Mouse (Mus musculus): ENCODE data around the gene Brap. TPM values are rescaled to one million over a fixed set of nuclear protein-coding genes. Genes with fewer than 3 reads are reported as not detected.

Gene Brap
- polyA plus RNA-seq, 1 experiment, result 40.9 TPM

GRCm38 (mm10) chr5:121721841-121722240, 61.5 kb downstream of the Brap start:
- no peak overlapping the region for H3K4me2 ChIP-seq (ENCODE audit: low read depth)
- no peaks in the 10 kb centered on the region for H3K27me3 ChIP-seq (ENCODE audit: control insufficient read depth, insufficient read depth, insufficient read length)
- H3K79me2 ChIP-seq (ENCODE audit: control insufficient read depth, insufficient read depth), result peaks cover 99% of the 10 kb centered on the region
- peaks cover 4% of the 10 kb centered on the region for H3K36me3 ChIP-seq (ENCODE audit: control insufficient read depth, insufficient read depth)
- TF ChIP-seq POLR2AphosphoS2 (IDR thresholded peaks at IDR 0.05; ENCODE audit: insufficient read length, low read depth) (no peak), TCF12 (IDR thresholded peaks at IDR 0.05; ENCODE audit: insufficient read depth, poor library complexity, severe bottlenecking) (no peak), MYOG (IDR thresholded peaks at IDR 0.05; ENCODE audit: control insufficient read depth in 1 of 3, insufficient read depth in 1 of 3, insufficient read length in 2 of 3, low read depth in 2 of 3) (no peak), USF1 (IDR thresholded peaks at IDR 0.05; ENCODE audit: low read depth) (no peak), MAX (IDR thresholded peaks at IDR 0.05; ENCODE audit: low read depth) (no peak), TCF3 (IDR thresholded peaks at IDR 0.05; ENCODE audit: insufficient read length, low read depth) (no peak), MYOD1 (IDR thresholded peaks at IDR 0.05; ENCODE audit: control insufficient read depth in 1 of 3, insufficient read length in 2 of 3, low read depth in 2 of 3) (no peak), REST (IDR thresholded peaks at IDR 0.05; ENCODE audit: insufficient read depth, insufficient read length) (no peak), SRF (IDR thresholded peaks at IDR 0.05; ENCODE audit: control insufficient read depth, insufficient read length, low read depth) (no peak), POLR2A (IDR thresholded peaks at IDR 0.05; ENCODE audit: insufficient read length, low read depth) (no peak), CEBPB (IDR thresholded peaks at IDR 0.05; ENCODE audit: insufficient read depth, poor library complexity, severe bottlenecking) (no peak), E2F4 (IDR thresholded peaks at IDR 0.05; ENCODE audit: insufficient read depth) (no peak)
- H3ac ChIP-seq (ENCODE audit: control insufficient read depth, insufficient read length), result no peak overlapping the region
- no peak overlapping the region for H3K4me3 ChIP-seq

- Histone ChIP-seq H3K4me2 (ENCODE audit: low read depth) (no peak overlapping the region), H3K79me2 (ENCODE audit: control insufficient read depth, insufficient read depth) (peaks cover 99% of the 10 kb centered on the region), H3K27me3 (ENCODE audit: control insufficient read depth, insufficient read depth, insufficient read length) (no peaks in the 10 kb centered on the region), H3K36me3 (ENCODE audit: control insufficient read depth, insufficient read depth) (peaks cover 4% of the 10 kb centered on the region), H3K4me3 (no peak overlapping the region), H3ac (ENCODE audit: control insufficient read depth, insufficient read length) (no peak overlapping the region)
- TF ChIP-seq SRF (IDR thresholded peaks at IDR 0.05; ENCODE audit: control insufficient read depth, insufficient read length, low read depth) (no peak), POLR2AphosphoS2 (IDR thresholded peaks at IDR 0.05; ENCODE audit: insufficient read length, low read depth) (no peak), MAX (IDR thresholded peaks at IDR 0.05; ENCODE audit: low read depth) (no peak), E2F4 (IDR thresholded peaks at IDR 0.05; ENCODE audit: insufficient read depth) (no peak), REST (IDR thresholded peaks at IDR 0.05; ENCODE audit: insufficient read depth, insufficient read length) (no peak), TCF3 (IDR thresholded peaks at IDR 0.05; ENCODE audit: insufficient read length, low read depth) (no peak), POLR2A (IDR thresholded peaks at IDR 0.05; ENCODE audit: insufficient read length, low read depth) (no peak), USF1 (IDR thresholded peaks at IDR 0.05; ENCODE audit: low read depth) (no peak), MYOG (IDR thresholded peaks at IDR 0.05; ENCODE audit: control insufficient read depth in 1 of 3, insufficient read depth in 1 of 3, insufficient read length in 2 of 3, low read depth in 2 of 3) (no peak), TCF12 (IDR thresholded peaks at IDR 0.05; ENCODE audit: insufficient read depth, poor library complexity, severe bottlenecking) (no peak), CEBPB (IDR thresholded peaks at IDR 0.05; ENCODE audit: insufficient read depth, poor library complexity, severe bottlenecking) (no peak), MYOD1 (IDR thresholded peaks at IDR 0.05; ENCODE audit: control insufficient read depth in 1 of 3, insufficient read length in 2 of 3, low read depth in 2 of 3) (no peak)
Observed at GRCm38 (mm10) chr5:121724678-121725077, 64.3 kb downstream of the Brap start.

- Histone ChIP-seq H3K4me3 (no peak overlapping the region), H3K4me2 (ENCODE audit: low read depth) (no peak overlapping the region)
- TF ChIP-seq E2F4 (IDR thresholded peaks at IDR 0.05; ENCODE audit: insufficient read depth) (no peak), REST (IDR thresholded peaks at IDR 0.05; ENCODE audit: insufficient read depth, insufficient read length) (no peak), SRF (IDR thresholded peaks at IDR 0.05; ENCODE audit: control insufficient read depth, insufficient read length, low read depth) (no peak), MAX (IDR thresholded peaks at IDR 0.05; ENCODE audit: low read depth) (no peak), TCF12 (IDR thresholded peaks at IDR 0.05; ENCODE audit: insufficient read depth, poor library complexity, severe bottlenecking) (no peak), USF1 (IDR thresholded peaks at IDR 0.05; ENCODE audit: low read depth) (no peak), POLR2A (IDR thresholded peaks at IDR 0.05; ENCODE audit: insufficient read length, low read depth) (no peak), MYOD1 (IDR thresholded peaks at IDR 0.05; ENCODE audit: control insufficient read depth in 1 of 3, insufficient read length in 2 of 3, low read depth in 2 of 3) (no peak), TCF3 (IDR thresholded peaks at IDR 0.05; ENCODE audit: insufficient read length, low read depth) (no peak), MYOG (IDR thresholded peaks at IDR 0.05; ENCODE audit: control insufficient read depth in 1 of 3, insufficient read depth in 1 of 3, insufficient read length in 2 of 3, low read depth in 2 of 3) (no peak), CEBPB (IDR thresholded peaks at IDR 0.05; ENCODE audit: insufficient read depth, poor library complexity, severe bottlenecking) (no peak), POLR2AphosphoS2 (IDR thresholded peaks at IDR 0.05; ENCODE audit: insufficient read length, low read depth) (no peak)
Observed at GRCm38 (mm10) chr5:121730057-121730456, 69.7 kb downstream of the Brap start.

GRCm38 (mm10) chr5:121736641-121737040, 76.3 kb downstream of the Brap start:
- Histone ChIP-seq H3K27me3 (ENCODE audit: control insufficient read depth, insufficient read depth, insufficient read length) (no peaks in the 10 kb centered on the region), H3K36me3 (ENCODE audit: control insufficient read depth, insufficient read depth) (peaks cover 6% of the 10 kb centered on the region), H3K4me2 (ENCODE audit: low read depth) (no peak overlapping the region), H3ac (ENCODE audit: control insufficient read depth, insufficient read length) (no peak overlapping the region), H3K4me3 (no peak overlapping the region), H3K79me2 (ENCODE audit: control insufficient read depth, insufficient read depth) (peaks cover 99% of the 10 kb centered on the region)
- TF ChIP-seq E2F4 (IDR thresholded peaks at IDR 0.05; ENCODE audit: insufficient read depth) (no peak), MYOG (IDR thresholded peaks at IDR 0.05; ENCODE audit: control insufficient read depth in 1 of 3, insufficient read depth in 1 of 3, insufficient read length in 2 of 3, low read depth in 2 of 3) (no peak), POLR2A (IDR thresholded peaks at IDR 0.05; ENCODE audit: insufficient read length, low read depth) (no peak), TCF3 (IDR thresholded peaks at IDR 0.05; ENCODE audit: insufficient read length, low read depth) (no peak), POLR2AphosphoS2 (IDR thresholded peaks at IDR 0.05; ENCODE audit: insufficient read length, low read depth) (no peak), TCF12 (IDR thresholded peaks at IDR 0.05; ENCODE audit: insufficient read depth, poor library complexity, severe bottlenecking) (no peak), REST (IDR thresholded peaks at IDR 0.05; ENCODE audit: insufficient read depth, insufficient read length) (no peak), USF1 (IDR thresholded peaks at IDR 0.05; ENCODE audit: low read depth) (no peak), MAX (IDR thresholded peaks at IDR 0.05; ENCODE audit: low read depth) (no peak), CEBPB (IDR thresholded peaks at IDR 0.05; ENCODE audit: insufficient read depth, poor library complexity, severe bottlenecking) (no peak), SRF (IDR thresholded peaks at IDR 0.05; ENCODE audit: control insufficient read depth, insufficient read length, low read depth) (no peak), MYOD1 (IDR thresholded peaks at IDR 0.05; ENCODE audit: control insufficient read depth in 1 of 3, insufficient read length in 2 of 3, low read depth in 2 of 3) (no peak)

More at GRCm38 (mm10) chr5:121730057-121730456, 69.7 kb downstream of the Brap start:
- H3K36me3 ChIP-seq (ENCODE audit: control insufficient read depth, insufficient read depth), result peaks cover 4% of the 10 kb centered on the region
- peaks cover 99% of the 10 kb centered on the region for H3K79me2 ChIP-seq (ENCODE audit: control insufficient read depth, insufficient read depth)
- H3K27me3 ChIP-seq (ENCODE audit: control insufficient read depth, insufficient read depth, insufficient read length), result no peaks in the 10 kb centered on the region
- H3ac ChIP-seq (ENCODE audit: control insufficient read depth, insufficient read length), result no peak overlapping the region

Other genes with a start within 250 kb of the Brap start
- gene Tmem116, start 208.7 kb upstream of the Brap start, polyA plus RNA-seq (2012; fragmentation: generic; extraction: Trizol), result 3.3 TPM
- gene Erp29, start 208.1 kb upstream of the Brap start, polyA plus RNA-seq (2012; fragmentation: generic; extraction: Trizol), result 86.0 TPM
- 0.02 TPM for gene Adam1b, start 157.1 kb upstream of the Brap start, polyA plus RNA-seq (2012; fragmentation: generic; extraction: Trizol)
- 0.77 TPM for gene Adam1a, start 115.1 kb upstream of the Brap start, polyA plus RNA-seq (2012; fragmentation: generic; extraction: Trizol)
- gene Gm42878, start 115.1 kb upstream of the Brap start, polyA plus RNA-seq (2012; fragmentation: generic; extraction: Trizol), result 0.13 TPM
- gene Mapkapk5, start 114.7 kb upstream of the Brap start, polyA plus RNA-seq (2012; fragmentation: generic; extraction: Trizol), result 100 TPM
- 210 TPM for gene Aldh2, start 66.7 kb upstream of the Brap start, polyA plus RNA-seq (2012; fragmentation: generic; extraction: Trizol)
- gene Acad12, start 41.6 kb upstream of the Brap start, polyA plus RNA-seq (2012; fragmentation: generic; extraction: Trizol), result 2.1 TPM
- 4.7 TPM for gene Acad10, start within 50 bp of the Brap start, polyA plus RNA-seq (2012; fragmentation: generic; extraction: Trizol)
- 95.3 TPM for gene Atxn2, start 50.8 kb downstream of the Brap start, polyA plus RNA-seq (2012; fragmentation: generic; extraction: Trizol)
- 37.4 TPM for gene Sh2b3, start 177.1 kb downstream of the Brap start, polyA plus RNA-seq (2012; fragmentation: generic; extraction: Trizol)
- 9.8 TPM for gene Pheta1, start 188.4 kb downstream of the Brap start, polyA plus RNA-seq (2012; fragmentation: generic; extraction: Trizol)

All from myocyte (in vitro differentiated cells).